Mouse (Mus musculus) forebrain, embryonic 15.5 days (tissue): ENCODE measurements around the gene Kmt5a. TPM values are rescaled to one million over a fixed set of nuclear protein-coding genes. Genes with fewer than 3 reads are reported as not detected.

ENCODE experiments used
- ATAC-seq: fragments of 200-750 bp; cut with Nextera tagmentation; replicated peaks from 2 replicates; pipeline ENCODE4 v1.8.0; 2017; ENCODE audit warnings: mild to moderate bottlenecking, moderate TSS enrichment, moderate library complexity
- H3K27ac ChIP-seq: fragments of 300-500 bp; sonication (generic); replicated peaks from 2 replicates; pipeline ENCODE4 v1.5.1; 2015; ENCODE audit warnings: mild to moderate bottlenecking, inconsistent platforms
- H3K27me3 ChIP-seq: fragments of 300-500 bp; sonication (generic); 2 replicates; pipeline ENCODE4 v1.6.1; 2015; ENCODE audit warnings: inconsistent platforms
- H3K36me3 ChIP-seq: fragments of 300-500 bp; sonication (generic); 2 replicates; pipeline ENCODE4 v1.6.1; 2015; ENCODE audit warnings: mild to moderate bottlenecking, inconsistent platforms
- H3K4me1 ChIP-seq: fragments of 300-500 bp; sonication (generic); 2 replicates; pipeline ENCODE4 v1.6.1; 2015; ENCODE audit warnings: inconsistent platforms
- H3K4me2 ChIP-seq: fragments of 300-500 bp; sonication (generic); replicated peaks from 2 replicates; pipeline ENCODE4 v1.6.1; 2015; ENCODE audit warnings: mild to moderate bottlenecking, inconsistent platforms
- H3K4me3 ChIP-seq: fragments of 300-500 bp; sonication (generic); 2 replicates; pipeline ENCODE4 v1.5.1; 2015; ENCODE audit warnings: mild to moderate bottlenecking, inconsistent platforms
- H3K9ac ChIP-seq: fragments of 300-500 bp; sonication (generic); replicated peaks from 2 replicates; pipeline ENCODE4 v1.6.1; 2015; ENCODE audit warnings: mild to moderate bottlenecking, inconsistent platforms
- H3K9me3 ChIP-seq: fragments of 300-500 bp; sonication (generic); 2 replicates; pipeline ENCODE4 v1.6.1; 2016; ENCODE audit warnings: inconsistent platforms
- WGBS: fragments of 180-500 bp; shearing (Covaris S2); methylation state at CpG from one replicate; pipeline ENCODE4 v1.1.7; 2015; ENCODE audit warnings: mixed read lengths; 5-methylcytosine and 5-hydroxymethylcytosine counted together
- polyA plus RNA-seq: library from polyadenylated mRNA; unstranded; fragments of >200 nt; fragmentation: Nextera tagmentation; extraction: Ambion mirVana; gene quantifications from 2 replicates; pipeline ENCODE4 v1.2.1, GENCODE M21; 2015

The Kmt5a gene
- 36.3 and 56.7 TPM in 2 replicates for polyA plus RNA-seq

- Histone ChIP-seq H3K27me3 (no peaks in the 10 kb centered on the region), H3K4me3 (peak within 1 kb of the TSS; percentile 63), H3K4me1 (peaks cover 15% of the 10 kb centered on the region), H3K36me3 (no peaks in the 10 kb centered on the region), H3K9me3 (no peaks in the 10 kb centered on the region), H3K4me2 (peak within 1 kb of the TSS; percentile 96), H3K27ac (peak within 1 kb of the TSS; percentile 72), H3K9ac (peak within 1 kb of the TSS; percentile 55)
- peak; percentile 97 for ATAC-seq
- under 1% methylated on average over 34 of the region's 34 CpGs for WGBS
Observed at GRCm38 (mm10) chr5:124439447-124440093, at the start of gene Kmt5a. Gene Kmt5a, plus strand, starts transcription at chr5:124439930.

GRCm38 (mm10) chr5:124392412-124392811, 47.3 kb upstream of the Kmt5a start:
- Histone ChIP-seq H3K4me2 (no peak overlapping the region), H3K27me3 (no peaks in the 10 kb centered on the region), H3K27ac (no peak overlapping the region), H3K4me3 (no peak overlapping the region), H3K9me3 (no peaks in the 10 kb centered on the region), H3K4me1 (no peaks in the 10 kb centered on the region), H3K36me3 (peaks cover 86% of the 10 kb centered on the region), H3K9ac (no peak overlapping the region)
- WGBS, result 97% methylated on average over 4 of the region's 4 CpGs
- ATAC-seq, result no peak

- no peak overlapping the region for H3K9ac ChIP-seq
- H3K36me3 ChIP-seq, result peaks cover 86% of the 10 kb centered on the region
- H3K4me3 ChIP-seq, result no peak overlapping the region
- no peaks in the 10 kb centered on the region for H3K27me3 ChIP-seq
- H3K9me3 ChIP-seq, result no peaks in the 10 kb centered on the region
- H3K4me1 ChIP-seq, result no peaks in the 10 kb centered on the region
- no peak for ATAC-seq
- no peak overlapping the region for H3K4me2 ChIP-seq
- WGBS, result 96% methylated on average over 7 of the region's 7 CpGs
- no peak overlapping the region for H3K27ac ChIP-seq
Observed at GRCm38 (mm10) chr5:124393726-124394125, 46.0 kb upstream of the Kmt5a start.

- no peaks in the 10 kb centered on the region for H3K9me3 ChIP-seq
- no peak overlapping the region for H3K9ac ChIP-seq
- H3K36me3 ChIP-seq, result peaks cover 64% of the 10 kb centered on the region
- WGBS, result 82% methylated on average over 3 of the region's 3 CpGs
- no peak overlapping the region for H3K4me2 ChIP-seq
- H3K4me1 ChIP-seq, result no peaks in the 10 kb centered on the region
- H3K27ac ChIP-seq, result no peak overlapping the region
- no peak for ATAC-seq
- H3K27me3 ChIP-seq, result no peaks in the 10 kb centered on the region
- H3K4me3 ChIP-seq, result no peak overlapping the region
Observed at GRCm38 (mm10) chr5:124410808-124411207, 28.9 kb upstream of the Kmt5a start.

GRCm38 (mm10) chr5:124412163-124412562, 27.6 kb upstream of the Kmt5a start:
- Histone ChIP-seq H3K4me1 (no peaks in the 10 kb centered on the region), H3K9ac (no peak overlapping the region), H3K4me3 (no peak overlapping the region), H3K27me3 (no peaks in the 10 kb centered on the region), H3K9me3 (no peaks in the 10 kb centered on the region), H3K27ac (no peak overlapping the region), H3K4me2 (no peak overlapping the region), H3K36me3 (peaks cover 51% of the 10 kb centered on the region)
- no peak for ATAC-seq
- WGBS, result 94% methylated on average over 5 of the region's 5 CpGs

- H3K4me2 ChIP-seq, result no peak overlapping the region
- H3K27ac ChIP-seq, result no peak overlapping the region
- peaks cover 10% of the 10 kb centered on the region for H3K4me1 ChIP-seq
- no peak overlapping the region for H3K9ac ChIP-seq
- H3K36me3 ChIP-seq, result no peaks in the 10 kb centered on the region
- no peak for ATAC-seq
- WGBS, result 90% methylated on average over 2 of the region's 2 CpGs
- H3K4me3 ChIP-seq, result no peak overlapping the region
- no peaks in the 10 kb centered on the region for H3K9me3 ChIP-seq
- H3K27me3 ChIP-seq, result no peaks in the 10 kb centered on the region
Observed at GRCm38 (mm10) chr5:124418903-124419302, 20.8 kb upstream of the Kmt5a start.

GRCm38 (mm10) chr5:124421786-124422185, 17.9 kb upstream of the Kmt5a start:
- H3K4me3 ChIP-seq, result no peak overlapping the region
- no peak overlapping the region for H3K9ac ChIP-seq
- no peaks in the 10 kb centered on the region for H3K36me3 ChIP-seq
- 97% methylated on average over 2 of the region's 2 CpGs for WGBS
- H3K4me1 ChIP-seq, result peaks cover 24% of the 10 kb centered on the region
- H3K9me3 ChIP-seq, result no peaks in the 10 kb centered on the region
- no peaks in the 10 kb centered on the region for H3K27me3 ChIP-seq
- no peak overlapping the region for H3K4me2 ChIP-seq
- H3K27ac ChIP-seq, result no peak overlapping the region
- ATAC-seq, result no peak

- ATAC-seq, result no peak
- Histone ChIP-seq H3K36me3 (no peaks in the 10 kb centered on the region), H3K9me3 (no peaks in the 10 kb centered on the region), H3K9ac (peak overlapping the region; percentile 80), H3K4me2 (peak overlapping the region; percentile 72), H3K27me3 (no peaks in the 10 kb centered on the region), H3K4me3 (peak overlapping the region; percentile 85), H3K27ac (peak overlapping the region; percentile 95), H3K4me1 (peaks cover 25% of the 10 kb centered on the region)
- WGBS, result 4% methylated on average over 14 of the region's 14 CpGs
Observed at GRCm38 (mm10) chr5:124424200-124424722, 15.5 kb upstream of the Kmt5a start.

GRCm38 (mm10) chr5:124424723-124425411, 14.9 kb upstream of the Kmt5a start:
- Histone ChIP-seq H3K9ac (peak overlapping the region; percentile 80), H3K4me3 (peak overlapping the region; percentile 85), H3K9me3 (no peaks in the 10 kb centered on the region), H3K27ac (peak overlapping the region; percentile 95), H3K36me3 (no peaks in the 10 kb centered on the region), H3K27me3 (no peaks in the 10 kb centered on the region), H3K4me2 (peak overlapping the region; percentile 72), H3K4me1 (peaks cover 25% of the 10 kb centered on the region)
- peak; percentile 69 for ATAC-seq
- under 1% methylated on average over 63 of the region's 63 CpGs for WGBS

GRCm38 (mm10) chr5:124425412-124426259, 14.1 kb upstream of the Kmt5a start, which contains the start of gene Sbno1:
Gene Sbno1, minus strand, starts transcription at chr5:124426001.
- Histone ChIP-seq H3K36me3 (no peaks in the 10 kb centered on the region), H3K4me1 (peaks cover 25% of the 10 kb centered on the region), H3K27me3 (no peaks in the 10 kb centered on the region), H3K9me3 (no peaks in the 10 kb centered on the region), H3K4me2 (peak within 1 kb of the TSS; percentile 72), H3K4me3 (peak within 1 kb of the TSS; percentile 85), H3K9ac (peak within 1 kb of the TSS; percentile 80), H3K27ac (peak within 1 kb of the TSS; percentile 95)
- ATAC-seq, result peak; percentile 92
- under 1% methylated on average over 51 of the region's 81 CpGs for WGBS

- Histone ChIP-seq H3K27ac (peak overlapping the region; percentile 95), H3K4me2 (peak overlapping the region; percentile 44), H3K4me3 (peak overlapping the region; percentile 85), H3K4me1 (peaks cover 25% of the 10 kb centered on the region), H3K36me3 (no peaks in the 10 kb centered on the region), H3K9ac (peak overlapping the region; percentile 80; the same call in 1 of the 2 replicates), H3K9me3 (no peaks in the 10 kb centered on the region), H3K27me3 (no peaks in the 10 kb centered on the region)
- no peak for ATAC-seq
- WGBS, result 93% methylated on average over 10 of the region's 10 CpGs
Observed at GRCm38 (mm10) chr5:124426475-124427071, 13.2 kb upstream of the Kmt5a start.
